Mouse (Mus musculus) kidney, embryonic 16.5 days (tissue): ENCODE results near the gene Ccdc167. TPM values are rescaled to one million over a fixed set of nuclear protein-coding genes. Genes with fewer than 3 reads are reported as not detected.

Experiments used
- ATAC-seq: fragments of 200-750 bp; cut with Nextera tagmentation; 2 replicates; pipeline ENCODE4 v1.8.0; 2017; ENCODE audit warnings: moderate TSS enrichment; ENCODE audit not compliant: low FRiP score, low TSS enrichment
- H3K27ac ChIP-seq: fragments of 300-500 bp; sonication (generic); 2 replicates; pipeline ENCODE4 v1.5.1; 2014; ENCODE audit warnings: low read length
- H3K27me3 ChIP-seq: fragments of 300-500 bp; sonication (generic); 2 replicates; pipeline ENCODE4 v1.6.1; 2014; ENCODE audit warnings: low read length, control low read depth, mixed read lengths; ENCODE audit not compliant: insufficient read depth
- H3K36me3 ChIP-seq: fragments of 300-500 bp; sonication (generic); 2 replicates; pipeline ENCODE4 v1.6.1; 2014; ENCODE audit warnings: low read length, control low read depth, mixed read lengths; ENCODE audit not compliant: insufficient read depth
- H3K4me1 ChIP-seq: fragments of 300-500 bp; sonication (generic); 2 replicates; pipeline ENCODE4 v1.6.1; 2014; ENCODE audit warnings: low read length, control low read depth, mixed read lengths; ENCODE audit not compliant: insufficient read depth
- H3K4me2 ChIP-seq: fragments of 300-500 bp; sonication (generic); replicated peaks from 2 replicates; pipeline ENCODE4 v1.6.1; 2014; ENCODE audit warnings: low read depth, low read length
- H3K4me3 ChIP-seq: fragments of 300-500 bp; sonication (generic); 2 replicates; pipeline ENCODE4 v1.5.1; 2014; ENCODE audit warnings: mild to moderate bottlenecking, low read length
- H3K9ac ChIP-seq: fragments of 300-500 bp; sonication (generic); replicated peaks from 2 replicates; pipeline ENCODE4 v1.6.1; 2014; ENCODE audit warnings: low read length
- H3K9me3 ChIP-seq: fragments of 300-500 bp; sonication (generic); 2 replicates; pipeline ENCODE4 v1.6.1; 2016; ENCODE audit warnings: low read length, control low read depth
- WGBS: fragments of 180-500 bp; shearing (Covaris S2); extraction: QIAGEN DNeasy Blood & Tissue Kit; methylation state at CpG from one replicate; pipeline ENCODE4 v1.1.7; 2014; 5-methylcytosine and 5-hydroxymethylcytosine counted together
- polyA plus RNA-seq: library from polyadenylated mRNA; unstranded; fragments of >200 nt; fragmentation: Nextera tagmentation; extraction: Ambion mirVana; gene quantifications from 2 replicates; pipeline ENCODE4 v1.2.1, GENCODE M21; 2015

Ccdc167 gene
- polyA plus RNA-seq, result 12.5 and 13.7 TPM in 2 replicates

GRCm38 (mm10) chr17:29716732-29717445, at the start of gene Ccdc167:
Ccdc167 (minus strand) TSS chr17:29717044.
- Histone ChIP-seq H3K4me2 (peak within 1 kb of the TSS; percentile 60), H3K27me3 (no peaks in the 10 kb centered on the region), H3K36me3 (no peaks in the 10 kb centered on the region), H3K4me1 (peaks cover 27% of the 10 kb centered on the region), H3K9me3 (no peaks in the 10 kb centered on the region; the same call in 1 of the 2 replicates), H3K4me3 (peak within 1 kb of the TSS; percentile 62), H3K9ac (peak within 1 kb of the TSS; percentile 69), H3K27ac (no peak within 1 kb of the TSS)
- ATAC-seq, result peak; percentile 94
- WGBS, result 3% methylated on average over 41 of the region's 41 CpGs

GRCm38 (mm10) chr17:29765380-29765779, 48.5 kb upstream of the Ccdc167 start:
- Histone ChIP-seq H3K27me3 (no peaks in the 10 kb centered on the region), H3K4me2 (no peak overlapping the region), H3K9me3 (no peaks in the 10 kb centered on the region), H3K4me3 (no peak overlapping the region), H3K9ac (no peak overlapping the region), H3K4me1 (no peaks in the 10 kb centered on the region), H3K27ac (no peak overlapping the region), H3K36me3 (no peaks in the 10 kb centered on the region)
- ATAC-seq, result no peak
- 88% methylated on average over 9 of the region's 9 CpGs for WGBS

DNA sequence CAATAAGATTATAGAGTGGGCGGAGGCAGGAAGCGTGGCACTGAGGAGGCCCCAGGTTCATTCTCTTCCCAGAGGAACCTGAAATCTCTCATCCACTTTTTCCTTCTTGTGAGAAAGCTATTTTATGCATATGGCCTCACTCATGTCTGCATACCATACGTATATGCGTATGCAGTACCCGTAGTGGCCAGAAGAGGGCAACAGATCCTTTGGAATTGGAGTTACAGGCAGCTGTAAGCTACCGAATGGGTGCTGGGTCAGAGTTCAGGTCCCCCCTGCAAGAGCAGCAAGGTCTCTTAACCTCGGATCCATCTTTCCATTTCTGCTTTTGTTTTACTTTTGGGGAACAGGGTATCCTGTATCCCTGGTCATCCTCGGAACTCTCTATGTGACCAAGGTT, 45.7 kb upstream of the Ccdc167 start:
- H3K9me3 ChIP-seq, result no peaks in the 10 kb centered on the region
- no peaks in the 10 kb centered on the region for H3K4me1 ChIP-seq
- 79% methylated on average over 8 of the region's 8 CpGs for WGBS
- no peak for ATAC-seq
- no peak overlapping the region for H3K4me2 ChIP-seq
- no peak overlapping the region for H3K9ac ChIP-seq
- H3K27me3 ChIP-seq, result no peaks in the 10 kb centered on the region
- H3K4me3 ChIP-seq, result no peak overlapping the region
- H3K36me3 ChIP-seq, result no peaks in the 10 kb centered on the region
- no peak overlapping the region for H3K27ac ChIP-seq

DNA sequence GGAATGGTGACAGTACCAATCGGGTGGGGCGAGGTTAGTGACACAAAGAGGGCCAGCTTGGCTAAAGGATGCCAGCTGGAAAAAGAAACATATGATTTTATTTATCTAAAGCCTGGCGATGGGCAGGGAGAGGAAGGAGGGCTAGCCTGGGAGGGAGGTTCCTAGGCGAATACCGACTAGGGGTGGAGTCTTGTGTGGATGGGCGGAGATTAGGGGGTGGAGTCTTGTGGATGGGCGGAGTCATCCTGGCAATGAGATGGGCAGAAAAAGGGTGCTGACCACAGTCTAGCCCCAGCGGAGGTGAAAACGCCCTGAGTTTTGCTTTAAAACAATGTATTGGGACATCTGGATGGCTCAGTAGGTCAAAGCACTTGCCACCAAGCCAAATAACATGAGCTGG, 45.1 kb upstream of the Ccdc167 start:
- no peak overlapping the region for H3K9ac ChIP-seq
- H3K9me3 ChIP-seq, result no peaks in the 10 kb centered on the region
- no peaks in the 10 kb centered on the region for H3K27me3 ChIP-seq
- H3K4me1 ChIP-seq, result no peaks in the 10 kb centered on the region
- WGBS, result 83% methylated on average over 9 of the region's 9 CpGs
- no peak for ATAC-seq
- H3K4me2 ChIP-seq, result no peak overlapping the region
- H3K4me3 ChIP-seq, result no peak overlapping the region
- H3K36me3 ChIP-seq, result no peaks in the 10 kb centered on the region
- H3K27ac ChIP-seq, result no peak overlapping the region

DNA sequence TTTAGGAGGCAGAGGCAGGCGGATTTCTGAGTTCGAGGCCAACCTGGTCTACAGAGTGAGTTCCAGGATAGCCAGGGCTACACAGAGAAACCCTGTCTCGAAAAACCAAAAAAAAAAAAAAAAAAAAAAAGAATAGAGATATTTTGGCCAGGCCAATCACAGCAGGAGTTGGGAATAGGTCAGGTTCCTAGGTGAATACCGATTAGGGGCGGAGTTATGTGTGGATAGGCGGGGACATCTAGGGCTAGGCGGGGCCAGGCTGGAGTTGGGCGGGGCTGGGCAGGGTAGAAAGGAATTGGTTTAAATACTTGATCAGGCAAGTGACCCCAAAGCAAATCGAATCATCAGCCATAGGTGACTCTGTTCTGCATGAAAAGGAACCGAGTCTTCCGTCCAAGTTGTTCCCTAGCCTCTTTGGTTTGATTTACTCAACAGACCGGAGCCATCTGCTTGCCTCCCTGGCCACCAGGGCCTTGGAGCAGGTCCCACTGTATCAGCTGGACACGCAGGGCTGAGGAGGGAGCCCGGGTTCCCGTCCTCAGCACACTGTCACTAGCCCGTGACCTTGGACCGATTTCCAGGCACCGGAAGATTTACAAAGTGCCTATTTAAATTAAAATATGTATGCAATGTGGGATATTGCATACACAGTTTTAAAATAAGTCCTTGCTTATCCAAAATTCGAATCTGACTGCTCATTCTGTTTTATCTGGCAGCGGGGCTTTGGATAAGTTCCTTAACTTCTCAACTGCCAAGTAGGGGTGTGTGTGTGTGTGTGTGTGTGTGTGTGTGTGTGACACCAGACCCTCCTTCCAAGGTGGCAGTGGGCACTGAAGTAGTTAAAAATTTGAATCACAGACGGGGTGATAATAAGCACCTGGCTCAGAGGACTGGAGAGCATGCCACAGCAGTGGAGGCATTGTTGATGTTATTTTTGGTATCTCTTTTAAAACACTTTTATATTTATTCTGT, 43.8 kb upstream of the Ccdc167 start:
- no peak overlapping the region for H3K4me3 ChIP-seq
- no peak overlapping the region for H3K27ac ChIP-seq
- H3K36me3 ChIP-seq, result no peaks in the 10 kb centered on the region
- 74% methylated on average over 19 of the region's 21 CpGs for WGBS
- H3K9ac ChIP-seq, result no peak overlapping the region
- H3K4me1 ChIP-seq, result peaks cover 7% of the 10 kb centered on the region
- no peak overlapping the region for H3K4me2 ChIP-seq
- H3K9me3 ChIP-seq, result no peaks in the 10 kb centered on the region
- ATAC-seq, result no peak
- H3K27me3 ChIP-seq, result no peaks in the 10 kb centered on the region

DNA sequence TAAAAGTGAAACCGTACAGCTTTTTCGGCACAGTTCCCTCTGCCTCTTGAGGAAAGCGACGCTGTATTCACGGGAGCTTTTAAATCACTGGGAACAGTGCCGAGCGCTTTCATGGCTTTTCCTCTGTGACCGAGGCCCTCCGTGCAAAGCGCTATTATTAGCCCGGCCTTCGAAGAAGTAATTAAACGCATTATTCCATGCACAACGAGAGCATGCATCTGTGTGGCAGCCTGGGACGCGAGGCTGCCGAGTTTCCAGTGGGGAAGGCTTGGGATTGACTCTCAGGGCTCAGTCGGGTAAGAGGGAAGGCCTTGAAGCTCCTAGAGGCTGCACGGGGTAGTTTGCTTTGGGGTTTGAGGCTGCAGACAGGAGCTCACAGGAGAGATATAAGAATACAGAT, 43.1 kb upstream of the Ccdc167 start:
- Histone ChIP-seq H3K9me3 (no peaks in the 10 kb centered on the region), H3K9ac (no peak overlapping the region), H3K4me3 (no peak overlapping the region), H3K36me3 (no peaks in the 10 kb centered on the region), H3K27ac (no peak overlapping the region), H3K4me1 (peaks cover 7% of the 10 kb centered on the region), H3K4me2 (no peak overlapping the region), H3K27me3 (no peaks in the 10 kb centered on the region)
- no peak for ATAC-seq
- 66% methylated on average over 19 of the region's 19 CpGs for WGBS

DNA sequence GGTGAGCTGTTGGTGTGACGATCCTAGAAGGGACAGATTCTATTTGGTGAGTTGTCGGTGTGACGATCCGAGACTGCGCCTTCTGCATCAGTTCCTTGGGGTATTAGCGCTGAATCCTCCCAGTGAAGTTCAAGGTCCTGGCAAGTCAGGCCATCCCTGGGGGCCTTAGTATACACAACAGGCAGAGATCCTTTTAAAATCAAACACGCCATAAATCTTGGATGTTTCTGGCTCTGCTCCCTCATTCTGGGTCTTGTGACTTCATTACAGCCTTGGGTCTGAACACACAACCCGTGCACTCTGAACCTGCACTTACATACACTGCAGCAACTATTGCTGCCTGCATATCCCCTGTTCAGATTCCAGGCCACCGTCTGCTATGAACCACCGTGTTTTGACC, 39.5 kb upstream of the Ccdc167 start:
- Histone ChIP-seq H3K9me3 (no peaks in the 10 kb centered on the region), H3K9ac (0 out of 2 replicates have a peak overlapping the region, but pooled peaks have one; percentile 7), H3K4me3 (no peak overlapping the region), H3K36me3 (no peaks in the 10 kb centered on the region), H3K27ac (no peak overlapping the region), H3K4me2 (no peak overlapping the region), H3K27me3 (no peaks in the 10 kb centered on the region), H3K4me1 (peaks cover 7% of the 10 kb centered on the region)
- ATAC-seq, result no peak
- 49% methylated on average over 10 of the region's 10 CpGs for WGBS

- H3K9me3 ChIP-seq, result no peaks in the 10 kb centered on the region
- H3K4me3 ChIP-seq, result no peak overlapping the region
- WGBS, result 66% methylated on average over 4 of the region's 4 CpGs
- no peak overlapping the region for H3K27ac ChIP-seq
- ATAC-seq, result no peak
- H3K4me2 ChIP-seq, result no peak overlapping the region
- no peak overlapping the region for H3K9ac ChIP-seq
- H3K27me3 ChIP-seq, result no peaks in the 10 kb centered on the region
- H3K4me1 ChIP-seq, result peaks cover 19% of the 10 kb centered on the region
- H3K36me3 ChIP-seq, result no peaks in the 10 kb centered on the region
Observed at GRCm38 (mm10) chr17:29754510-29754909, 37.7 kb upstream of the Ccdc167 start.

GRCm38 (mm10) chr17:29747466-29747865, 30.6 kb upstream of the Ccdc167 start:
- Histone ChIP-seq H3K27me3 (no peaks in the 10 kb centered on the region), H3K4me3 (no peak overlapping the region), H3K9ac (no peak overlapping the region), H3K4me1 (peaks cover 33% of the 10 kb centered on the region), H3K4me2 (no peak overlapping the region), H3K27ac (no peak overlapping the region), H3K9me3 (no peaks in the 10 kb centered on the region), H3K36me3 (no peaks in the 10 kb centered on the region)
- WGBS, result 61% methylated on average over 6 of the region's 6 CpGs
- no peak for ATAC-seq
